In genomic region chr1:134674312-134674711, GRCm38 (mm10) we compare ENCODE assay signal across 9 mouse cellular contexts. TPM values are rescaled to one million over a fixed set of nuclear protein-coding genes. Genes with fewer than 3 reads are reported as not detected.
A peak's percentile ranks its signal among the peaks of the same experiment; 100 is the strongest.
DNase-seq lines count a peak whose midpoint lies in the region.
"Had no signal": no experiment of that assay in that cellular context is flagged by ENCODE, and none has a peak within 500 bp of the region (broad histone marks: within the 10 kb centered on the region; RNA-seq: fewer than 3 reads in every experiment).

No protein-coding gene starts in this region.

- intact Hi-C loops in gastrocnemius, postnatal 14 days (cut with DNase I; ENCODE audit: low total_unique reads), result no loop called here

- DNase-seq in lung, postnatal 14 days, result peak; percentile 19
- DNase-seq in lung, postnatal 4 days, result no peak
- DNase-seq in adrenal gland, adult 8-10 months, result peak; percentile 3
- DNase-seq in cerebellum, postnatal 36 days, result peak; percentile 58 to 70
- DNase-seq in thymus, postnatal 0 days (ENCODE audit: low spot score), result peak; percentile 11
- no peak for DNase-seq in yolk sac, embryonic 10.5 days (ENCODE audit: low spot score)
- DNase-seq in layer of hippocampus, postnatal 14 days (ENCODE audit: low spot score in 2 of 2), result no peak
- no peak for DNase-seq in gastrocnemius, postnatal 14 days
- DNase-seq: right cerebral cortex, postnatal 14 days had no signal

RNA-seq across cellular contexts. Expression of gene Syt2, which starts 27.8 kb away (rescaled TPM):
- total RNA-seq in adrenal gland, adult 8-10 months (2022), result under 1 TPM; 0.07 to 0.22 (median 0.11) TPM
- polyA plus RNA-seq in thymus, postnatal 0 days (2015; fragmentation: Nextera tagmentation; extraction: Ambion mirVana), result 0.03 and 0.14 TPM in 2 replicates
- 10 to 100 TPM; 21.2 to 21.9 TPM for total RNA-seq in layer of hippocampus, postnatal 14 days (2021)
- under 1 TPM; 0.04 to 0.29 TPM for total RNA-seq in gastrocnemius, postnatal 14 days (2021)

Comparison
In these comparisons a context has a peak if more than half of its experiments do, and no peak if none do; other contexts are left out.
1. DNase-seq: peak in lung, postnatal 14 days (single experiment), adrenal gland, adult 8-10 months (single experiment), cerebellum, postnatal 36 days (2 of 2) and thymus, postnatal 0 days (single experiment); none in lung, postnatal 4 days (0 of 2), yolk sac, embryonic 10.5 days (single experiment), layer of hippocampus, postnatal 14 days (0 of 2) and gastrocnemius, postnatal 14 days (single experiment).
2. RNA of gene Syt2, which starts 27.8 kb away (total RNA-seq): 21.2 to 21.9 TPM in layer of hippocampus, postnatal 14 days; 0.04 to 0.29 TPM in gastrocnemius, postnatal 14 days and 0.07 to 0.22 TPM in adrenal gland, adult 8-10 months; every median in the first group is over 10 times any median in the second.